Mouse (Mus musculus) cerebellum, adult 2 months (tissue): Measurements from ENCODE around the gene Polm.

Experiments
- CTCF ChIP-seq: fragments of 200-500 bp; IDR thresholded peaks from 2 replicates; pipeline ENCODE4 v1.5.1; 2011; ENCODE audit warnings: low read depth, mild to moderate bottlenecking, control low read depth, low read length, moderate library complexity, borderline replicate concordance; ENCODE audit not compliant: insufficient read depth
- POLR2A ChIP-seq: fragments of 200-500 bp; IDR thresholded peaks from 2 replicates; pipeline ENCODE4 v1.6.1; 2011; ENCODE audit warnings: low read length, control low read depth, borderline replicate concordance; ENCODE audit not compliant: insufficient read depth

GRCm38 (mm10) chr11:5790431-5790830 is 47.4 kb downstream of the Polm start:
- TF ChIP-seq POLR2A (no peak), CTCF (no peak)
